Mouse (Mus musculus) adipocyte (in vitro differentiated cells): ENCODE measurements at regions not wholly inside any gene's neighbourhood (a gene's known extent, or its start where the extent isn't known, plus 50 kb on each side); places are given as distances from the start of the nearest gene placed in this dataset.
A peak's percentile ranks its signal among the peaks of the same experiment; 100 is the strongest.

Experiments used
- DNase-seq: peaks from one replicate; pipeline ENCODE4 v3.0.0-alpha.2; 2016; ENCODE audit warnings: low spot score

DNA sequence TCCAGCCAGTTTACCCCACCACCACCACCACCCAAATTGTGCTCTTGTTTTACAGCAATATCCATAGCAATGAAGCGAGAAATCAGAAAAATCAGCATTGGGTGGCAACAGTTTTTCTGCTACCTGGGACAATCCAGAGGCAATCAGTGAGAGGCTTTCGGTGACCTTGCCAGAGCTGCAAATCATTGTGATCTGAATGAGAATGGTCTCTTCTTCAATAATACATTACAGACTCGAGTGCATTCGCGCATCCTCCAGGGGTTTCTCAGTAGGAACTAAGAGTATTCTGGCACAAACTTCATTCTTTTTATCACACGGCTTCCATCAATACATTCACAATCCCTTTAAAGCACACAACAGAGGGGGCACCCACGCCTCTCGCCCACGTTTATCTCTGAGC, 91.2 kb downstream of the Srek1 start:
- DNase-seq: no peak

DNA sequence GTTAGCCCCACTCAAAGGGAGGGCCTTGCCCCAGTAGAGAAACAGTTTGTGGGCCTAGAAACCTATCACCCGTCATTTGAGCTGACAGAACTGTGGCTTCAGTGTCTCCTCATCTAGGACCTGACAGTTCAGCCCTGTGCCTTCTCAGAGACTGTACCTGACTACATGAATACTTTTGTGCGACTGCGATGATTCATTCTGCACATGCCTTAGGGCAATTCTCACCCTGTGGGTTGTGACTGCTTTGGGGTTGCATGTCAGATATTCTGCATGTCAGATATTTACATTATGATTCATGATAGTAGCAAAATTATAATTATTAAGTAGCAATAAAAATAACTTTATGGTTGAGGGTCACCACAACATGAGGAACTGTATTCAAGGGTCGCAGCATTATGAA, 93.7 kb downstream of the Srek1 start:
- no peak for DNase-seq

DNA sequence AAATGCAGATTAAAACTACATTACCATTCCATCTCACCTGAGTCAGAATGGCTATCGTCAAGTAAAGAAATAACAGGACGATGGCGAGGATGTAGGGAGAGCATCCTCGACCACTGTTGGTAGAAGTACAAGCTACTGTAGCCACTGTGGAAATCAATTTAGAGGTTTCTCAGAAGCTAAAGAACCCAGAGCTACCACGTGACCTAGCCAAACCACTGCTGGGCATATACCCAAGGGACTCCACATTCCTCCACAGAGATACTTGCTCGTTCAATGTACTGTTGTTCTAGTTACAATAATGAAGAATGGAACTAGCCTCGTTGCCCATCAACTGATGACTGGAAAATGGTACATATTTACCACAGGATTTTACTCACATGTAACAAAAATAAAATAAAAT, 94.4 kb downstream of the Srek1 start:
- DNase-seq: no peak

DNA sequence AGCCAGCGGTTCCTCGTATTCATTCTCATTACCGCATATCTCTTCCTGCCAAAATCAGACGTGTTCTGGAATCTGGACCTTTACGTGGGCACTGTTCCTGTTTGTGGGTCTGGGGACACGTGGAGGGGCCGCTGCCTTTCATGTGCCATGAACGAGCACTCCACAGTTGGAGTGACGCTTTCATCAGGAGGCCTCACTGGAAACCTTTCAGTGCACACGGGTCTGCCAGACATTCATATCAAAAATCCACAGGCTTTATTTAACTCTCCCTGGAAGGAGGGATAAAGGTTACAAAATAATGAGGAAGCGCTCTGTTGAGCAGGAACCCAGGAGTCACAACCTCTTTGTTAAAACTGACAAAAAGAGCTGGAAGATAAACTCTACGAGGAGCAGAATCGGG, 97.6 kb downstream of the Srek1 start:
- no peak for DNase-seq

DNA sequence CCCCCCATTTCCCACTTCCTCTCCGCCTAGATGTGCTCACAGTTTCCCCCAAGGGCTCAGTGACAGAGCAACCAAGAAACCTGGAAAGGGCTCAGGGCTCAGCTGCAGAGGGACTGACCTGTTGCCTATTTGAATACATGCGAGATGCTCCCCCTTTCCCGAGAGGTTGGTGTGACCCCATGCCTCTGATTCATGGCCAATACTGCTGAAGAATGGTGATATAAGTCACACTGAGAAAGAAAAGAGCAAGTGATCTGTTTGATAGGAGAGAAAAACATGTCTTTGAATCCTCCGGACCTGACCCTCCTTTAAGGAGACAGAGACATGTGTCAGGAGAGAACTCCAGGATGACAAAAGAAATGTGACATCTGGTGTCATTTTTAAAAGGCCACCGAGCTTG, 98.2 kb downstream of the Srek1 start:
- no peak for DNase-seq

DNA sequence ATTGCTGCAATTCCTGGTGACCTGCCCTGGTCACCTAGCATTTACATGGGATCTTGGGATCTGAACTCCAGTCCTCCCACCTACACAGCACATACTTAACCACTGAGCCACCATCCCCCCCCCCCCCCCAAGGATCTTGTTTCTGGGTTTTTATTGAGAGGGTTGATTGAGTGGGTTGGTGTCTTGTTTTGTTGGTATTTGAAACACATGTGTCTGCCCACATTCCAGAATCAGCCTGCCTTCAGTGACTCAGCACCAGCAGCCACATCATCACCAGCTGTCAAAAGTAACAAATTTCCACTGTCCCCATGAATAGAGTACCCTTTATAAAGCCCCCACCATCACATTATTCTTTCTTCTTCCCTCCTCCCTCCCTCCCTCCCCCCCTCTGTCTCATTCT, 103.8 kb downstream of the Srek1 start:
- DNase-seq: no peak

DNA sequence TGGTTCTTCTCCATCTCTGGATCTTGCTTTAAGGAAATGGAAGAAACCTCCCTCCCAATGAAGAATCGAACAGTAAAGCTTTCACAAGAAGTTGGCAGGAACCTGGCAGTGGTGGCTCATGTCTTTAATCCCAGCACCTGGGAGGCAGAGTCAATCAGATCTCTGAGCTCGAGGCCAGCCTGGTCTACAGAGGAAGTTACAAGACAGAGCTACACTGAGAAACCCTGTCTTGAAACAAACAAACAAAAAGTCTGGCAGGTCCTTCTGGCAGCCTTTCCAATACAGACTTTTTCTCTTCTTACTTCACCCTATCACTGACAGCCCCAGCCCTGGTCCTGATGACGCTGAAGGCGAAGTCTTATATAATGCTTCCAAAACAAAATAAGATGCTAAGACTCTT, 104.6 kb downstream of the Srek1 start:
- no peak for DNase-seq

DNA sequence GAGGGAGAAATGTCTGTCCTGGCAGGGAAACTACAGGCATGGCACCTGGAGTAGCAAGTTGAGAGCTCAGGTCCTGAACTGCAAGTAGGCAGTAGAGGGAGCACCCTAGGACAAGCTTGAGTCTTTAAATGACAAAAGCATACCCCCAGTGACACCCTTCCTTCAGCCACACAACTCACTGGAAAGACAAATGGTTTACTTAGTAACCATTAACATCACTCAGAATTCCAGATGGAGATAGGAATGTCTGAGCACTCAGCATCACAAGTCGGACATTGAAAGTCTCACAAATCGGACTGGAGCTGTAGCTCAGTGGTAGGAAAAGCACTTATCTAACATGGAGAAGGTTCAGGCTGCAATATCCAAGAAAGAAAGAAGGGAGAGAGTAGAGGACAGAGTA, 106.7 kb downstream of the Srek1 start:
- DNase-seq: no peak

DNA sequence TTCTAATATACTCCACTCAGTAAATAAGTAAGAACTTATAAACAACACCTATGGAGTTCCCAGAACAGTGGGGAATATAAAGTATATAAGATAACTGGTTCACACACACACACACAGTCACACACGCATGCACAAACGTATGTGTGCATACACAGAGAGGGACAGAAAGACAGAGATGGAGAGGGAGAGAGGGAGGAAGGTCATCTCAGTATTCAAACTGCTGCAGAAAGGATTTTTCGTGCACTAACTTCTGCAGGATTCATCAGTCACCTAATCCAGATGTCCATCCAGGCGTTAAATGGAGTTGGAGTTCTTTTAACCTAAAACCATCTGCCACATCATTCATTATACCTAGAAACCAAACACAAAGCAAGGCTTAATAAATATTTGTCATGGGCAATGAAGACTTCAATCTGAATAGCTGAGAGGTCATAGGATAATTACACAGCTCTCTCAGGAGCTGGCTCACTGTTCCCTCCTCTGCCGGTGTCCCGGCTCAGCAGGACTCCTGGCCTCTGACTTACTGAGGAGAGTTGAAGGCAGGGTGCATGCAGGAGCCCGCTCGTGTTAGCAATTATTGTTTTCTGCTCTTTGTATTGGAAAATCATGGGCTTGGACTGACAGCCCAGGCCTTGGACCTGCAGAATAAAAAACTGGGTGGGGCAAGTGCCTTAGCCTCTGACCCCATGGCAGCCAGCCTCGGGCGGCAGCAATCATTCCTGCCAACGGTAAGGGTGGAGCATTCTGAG, 114.0 kb downstream of the Srek1 start:
- DNase-seq: peak; percentile 26

DNA sequence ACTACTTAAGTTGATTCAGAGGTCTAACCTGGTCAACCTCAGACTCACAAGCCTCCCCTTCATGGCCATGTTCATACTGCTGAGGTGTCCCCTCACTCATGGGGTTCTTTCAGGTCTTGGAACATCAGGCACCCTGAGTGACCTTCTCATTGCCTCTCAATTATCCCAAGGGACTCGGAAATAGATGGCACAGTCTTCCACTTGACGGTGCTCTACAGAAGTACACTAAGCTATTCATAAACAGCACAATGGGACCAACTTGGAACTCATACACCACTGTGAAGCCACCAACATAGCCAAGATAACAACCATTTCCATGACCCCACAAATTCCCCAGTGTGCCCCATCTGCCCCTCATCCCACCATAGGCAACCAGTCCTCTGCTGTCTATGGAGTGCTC, 118.4 kb downstream of the Srek1 start:
- DNase-seq: no peak

DNA sequence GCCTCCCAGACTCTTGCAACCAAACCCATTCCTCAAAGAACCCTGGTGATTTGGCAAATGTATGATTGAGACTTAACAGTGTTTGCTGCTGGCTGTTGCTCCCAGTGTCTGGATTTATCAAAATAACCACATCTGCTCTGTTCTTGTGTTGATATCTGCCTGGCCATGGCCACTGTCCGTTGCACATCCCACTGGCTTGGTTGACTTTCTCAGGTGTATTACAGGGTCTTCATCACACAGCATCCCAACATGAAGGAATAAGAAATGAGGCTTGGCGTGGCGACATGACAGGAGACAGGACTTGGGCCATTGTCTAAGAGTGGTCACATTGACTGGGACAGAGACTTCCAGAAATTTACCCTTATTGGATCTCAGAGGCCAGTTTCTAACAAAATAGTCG, 121.2 kb downstream of the Srek1 start:
- DNase-seq: no peak

DNA sequence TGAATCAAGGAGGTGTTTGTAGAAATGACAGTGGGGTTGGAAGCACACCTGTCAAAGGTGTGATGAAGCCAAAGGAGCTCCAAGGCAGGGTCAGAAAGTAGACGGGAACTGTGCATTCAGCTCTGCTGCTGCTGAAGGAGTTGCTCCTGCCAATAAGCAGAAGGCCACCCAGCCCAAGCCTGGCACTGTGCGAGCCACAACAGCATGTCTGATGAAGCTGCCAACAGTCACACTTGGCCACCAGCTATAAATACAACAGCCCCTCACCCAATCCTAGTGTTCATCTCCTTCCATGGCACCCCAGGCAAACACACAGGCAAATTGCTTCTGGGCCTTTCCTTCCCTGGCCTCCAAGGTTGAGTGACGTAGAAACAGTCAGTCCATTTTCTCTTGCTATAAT, 125.0 kb downstream of the Srek1 start:
- DNase-seq: no peak

DNA sequence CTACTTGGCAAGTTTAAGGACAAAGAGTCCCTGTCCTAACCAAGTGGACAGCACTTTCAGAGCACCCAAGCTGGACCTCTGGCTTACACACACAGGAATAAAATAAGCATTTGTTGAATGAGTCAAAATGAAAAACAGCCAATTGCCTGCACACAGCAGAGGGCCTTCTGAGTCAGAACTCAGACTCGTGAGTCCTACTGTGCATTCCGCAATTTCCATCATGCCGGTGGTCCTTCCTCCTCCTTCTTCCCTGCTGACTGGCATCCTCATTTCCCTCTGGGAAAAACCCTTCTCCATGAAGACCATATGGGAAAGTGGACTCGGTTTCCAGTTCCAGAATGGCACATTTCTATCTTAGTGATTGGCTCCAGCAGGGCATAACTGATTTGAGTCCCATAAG, 126.4 kb downstream of the Srek1 start:
- DNase-seq: peak; percentile 13

DNA sequence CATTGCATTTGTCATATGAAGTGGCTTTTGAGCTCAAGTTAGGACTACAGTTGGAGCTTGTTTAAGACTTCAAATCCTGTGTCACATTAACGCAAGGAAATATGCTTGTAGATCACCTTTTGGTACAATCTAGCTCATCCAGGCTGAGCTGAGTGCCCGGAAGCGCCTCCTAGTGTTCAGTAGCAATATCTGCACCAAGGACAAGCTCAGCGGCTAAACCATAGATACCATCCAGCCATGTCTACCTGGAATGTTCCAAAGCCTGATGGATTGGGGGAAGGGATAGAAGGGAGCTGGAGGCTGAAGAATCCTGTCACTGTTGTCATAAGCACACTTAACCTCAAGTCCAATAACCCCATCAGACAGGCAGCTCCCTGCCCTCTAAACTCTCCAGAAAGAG, 128.4 kb downstream of the Srek1 start:
- DNase-seq: peak; percentile 15

DNA sequence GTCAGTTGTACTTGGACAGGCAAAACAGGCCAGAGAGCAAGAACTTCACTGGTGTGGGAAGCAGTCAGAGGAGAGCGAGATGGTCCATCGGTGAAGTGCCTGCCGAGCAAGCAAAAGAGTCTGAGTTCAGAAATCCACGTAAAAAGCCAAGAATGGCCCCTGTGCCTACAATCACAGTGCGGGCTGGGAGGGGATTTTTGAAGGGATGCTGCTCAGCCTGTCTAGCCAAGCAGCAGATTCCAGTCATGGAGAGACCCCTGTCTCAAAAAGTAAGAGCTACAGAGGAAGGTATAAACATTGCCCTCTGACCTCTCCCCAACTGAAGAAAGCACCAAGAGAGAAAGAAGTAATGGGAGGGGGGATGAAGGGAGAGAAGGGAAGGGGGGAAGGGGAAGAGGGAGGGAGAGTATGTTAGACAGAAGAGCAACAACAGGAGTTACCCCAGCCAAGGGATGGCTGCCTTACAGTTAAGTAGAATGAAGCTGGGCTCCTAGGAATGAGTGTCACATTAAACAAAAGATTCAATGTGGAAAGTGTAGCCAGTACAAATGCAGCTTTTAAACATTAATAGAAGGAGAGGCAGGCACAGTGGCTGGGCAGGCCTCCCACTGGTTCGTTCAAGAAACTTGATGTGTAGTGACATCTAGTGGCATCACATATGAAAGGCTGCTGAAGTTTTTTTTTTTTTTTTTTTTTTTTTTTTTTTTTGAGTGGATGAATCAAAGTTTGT, 130.2 kb downstream of the Srek1 start:
- peak; percentile 80 for DNase-seq

DNA sequence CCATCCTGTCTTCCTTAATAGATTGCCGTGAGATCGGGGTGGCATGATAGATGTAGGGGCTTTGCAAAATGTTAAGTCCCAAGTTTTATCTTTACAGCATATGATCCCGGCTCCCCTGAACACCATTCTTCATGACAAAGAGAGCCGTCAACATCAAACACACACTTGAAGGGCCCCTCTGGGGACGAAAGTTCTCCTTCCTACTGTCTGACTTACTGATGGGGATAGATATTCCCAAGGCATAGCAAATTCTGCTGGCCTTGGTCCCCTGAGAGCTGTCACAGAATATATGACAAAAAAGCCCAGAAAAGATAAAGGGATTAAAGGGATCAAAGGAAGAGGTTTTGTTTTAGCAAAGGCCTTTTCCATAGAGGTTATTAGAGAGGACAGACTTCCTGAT, 130.9 kb downstream of the Srek1 start:
- no peak for DNase-seq

DNA sequence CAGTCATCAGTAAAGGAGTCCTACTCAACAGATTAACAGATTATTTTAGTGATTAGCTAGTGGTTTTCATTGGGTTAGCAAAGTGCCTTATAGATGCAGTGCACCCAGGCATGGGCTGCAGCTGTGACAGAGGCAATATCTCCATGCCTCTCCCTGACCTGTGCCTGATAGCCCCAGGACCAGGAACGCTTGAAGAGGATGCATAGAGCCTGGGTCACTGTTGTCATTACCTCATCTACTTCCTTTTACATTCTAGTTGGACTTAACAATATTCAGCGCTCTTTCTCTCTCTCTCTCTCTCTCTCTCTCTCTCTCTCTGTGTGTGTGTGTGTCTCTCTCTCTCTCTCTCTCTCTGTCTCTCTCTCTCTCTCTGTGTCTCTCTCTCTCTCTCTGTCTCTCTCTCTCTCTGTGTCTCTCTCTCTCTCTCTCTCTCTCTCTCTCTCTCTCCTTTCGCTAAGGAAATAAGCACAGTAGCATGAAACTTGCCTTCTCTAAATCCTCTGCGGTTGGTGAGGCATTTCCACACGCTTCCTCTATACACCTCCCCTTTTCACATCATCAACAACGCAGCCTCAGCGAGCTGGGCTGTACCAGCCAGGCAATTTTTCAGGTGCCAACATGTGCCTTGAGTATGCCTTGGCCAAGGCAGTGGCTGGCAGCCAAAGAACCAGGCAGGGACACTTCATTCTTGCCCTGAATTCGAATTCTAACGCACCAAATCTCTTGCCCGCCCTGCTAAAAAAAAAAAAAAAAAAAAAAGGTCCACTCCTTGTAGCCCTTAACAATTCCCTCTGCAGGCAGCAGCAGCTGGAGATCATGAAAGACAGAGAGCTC, 131.6 kb downstream of the Srek1 start:
- DNase-seq: no peak

DNA sequence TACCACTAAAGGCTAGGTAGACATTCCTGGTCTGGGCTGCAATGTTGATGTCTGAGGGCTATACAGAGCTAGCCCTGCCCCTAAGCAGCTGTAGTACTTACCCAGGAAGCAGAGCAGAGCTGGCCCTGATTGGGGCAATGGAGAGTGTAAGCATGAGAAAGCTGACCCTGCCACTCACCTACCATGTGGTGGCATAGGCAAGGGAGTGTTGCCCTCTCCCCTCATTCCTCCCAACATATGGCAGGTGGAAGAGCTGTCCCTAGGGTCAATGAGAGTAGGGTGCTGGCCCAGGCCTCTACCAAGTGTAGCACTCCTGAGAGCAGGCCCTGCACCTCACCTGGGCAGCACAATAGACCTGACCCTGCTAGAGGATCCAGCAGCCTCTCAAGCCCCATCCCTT, 136.4 kb downstream of the Srek1 start:
- DNase-seq: no peak

DNA sequence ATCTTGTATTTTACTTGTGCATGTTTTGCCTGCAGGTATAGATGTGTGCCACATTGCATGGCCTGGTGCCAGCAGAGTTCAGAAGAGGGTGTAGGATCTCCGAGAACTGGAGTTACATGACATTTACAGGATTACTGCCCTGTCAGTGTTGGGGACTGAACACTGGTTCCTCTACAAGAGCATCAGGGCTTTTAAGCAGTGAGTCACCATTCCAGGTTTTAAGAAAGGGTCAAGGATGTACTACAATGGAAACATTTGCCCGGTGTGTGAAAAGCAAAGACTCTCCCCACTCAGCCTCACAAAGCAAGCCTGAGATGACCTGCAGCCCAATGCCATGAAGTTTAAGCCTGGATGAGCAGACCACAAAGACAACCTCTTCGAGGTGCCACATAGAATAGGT, 137.0 kb downstream of the Srek1 start:
- no peak for DNase-seq

DNA sequence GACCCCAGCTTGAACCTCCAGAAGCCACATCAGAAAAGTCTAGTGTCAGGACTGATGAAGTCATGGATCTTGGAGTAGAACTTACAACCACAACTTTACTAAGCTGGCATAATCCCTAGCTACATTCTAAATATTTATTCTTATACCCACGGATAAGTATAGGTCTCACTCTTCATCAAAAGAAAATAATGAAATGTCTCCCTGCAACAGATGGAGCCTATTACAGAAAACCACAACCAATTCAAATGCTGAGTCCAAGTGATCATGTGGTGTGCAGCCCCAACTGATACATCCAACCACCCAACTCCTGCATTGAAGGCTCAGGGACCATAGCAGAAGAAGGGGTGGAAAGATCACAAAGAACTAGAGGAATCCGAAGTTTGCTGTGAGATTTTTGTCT, 137.8 kb downstream of the Srek1 start:
- no peak for DNase-seq

DNA sequence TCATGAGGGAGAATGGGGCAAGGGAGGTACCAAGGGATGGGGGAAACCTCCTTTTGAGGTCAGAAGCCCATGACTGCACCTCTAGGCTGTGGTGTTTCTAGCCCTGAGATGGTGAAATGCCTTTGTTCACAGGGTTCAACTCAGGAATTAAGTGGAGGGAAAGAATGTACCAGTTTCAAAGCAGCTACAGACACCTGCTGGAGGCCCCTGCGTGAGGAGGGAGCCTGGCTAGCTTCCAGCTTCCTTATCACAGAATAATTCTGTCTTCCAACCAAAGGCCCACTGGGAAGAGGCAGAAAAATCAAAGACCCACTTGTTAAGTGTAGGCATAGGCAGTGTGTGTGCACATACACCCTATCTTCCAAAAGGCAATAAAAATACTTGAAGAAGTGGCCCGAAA, 150.6 kb downstream of the Srek1 start:
- no peak for DNase-seq

DNA sequence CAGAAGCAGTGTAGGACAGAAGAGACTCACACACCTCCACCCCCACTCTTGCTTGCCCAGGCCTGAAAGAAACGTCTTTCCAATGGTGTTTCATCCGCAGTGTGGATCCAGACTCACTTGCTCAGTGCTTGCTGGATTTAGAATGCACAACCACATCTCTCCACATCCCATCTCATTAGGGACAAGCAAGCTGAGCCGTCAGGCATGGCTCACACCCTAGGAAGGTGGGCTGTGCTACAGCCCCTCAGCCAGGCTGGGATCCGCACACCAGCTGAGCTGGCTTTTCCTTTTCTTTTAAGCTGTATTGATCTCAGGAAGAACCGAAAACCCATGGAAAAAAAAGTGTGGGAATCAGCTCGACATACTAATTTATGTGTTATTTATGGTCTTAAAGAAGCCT, 151.1 kb downstream of the Srek1 start:
- no peak for DNase-seq

DNA sequence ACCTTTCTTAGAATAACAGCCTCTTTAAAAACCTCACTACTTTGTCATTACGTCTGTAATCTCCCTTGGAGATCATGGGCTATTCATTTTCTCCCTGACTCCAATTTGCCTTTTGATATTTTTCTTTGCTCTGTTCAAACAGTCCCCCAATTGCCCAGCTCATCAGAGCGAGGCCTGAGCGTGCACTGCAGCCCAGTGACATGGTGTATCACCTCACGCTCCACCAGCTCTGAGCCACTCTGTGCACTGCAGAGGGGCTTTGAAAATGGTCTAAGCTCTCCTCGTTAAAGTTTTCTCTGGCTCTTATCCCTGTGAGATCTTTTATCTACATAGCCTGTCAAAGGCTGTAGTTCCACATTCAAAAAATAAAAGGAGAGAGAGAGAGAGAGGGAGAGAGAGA, 152.1 kb downstream of the Srek1 start:
- DNase-seq: no peak
